Mouse (Mus musculus): ENCODE data around the gene Ano2. TPM values are rescaled to one million over a fixed set of nuclear protein-coding genes. Genes with fewer than 3 reads are reported as not detected.

Gene Ano2
- polyA plus RNA-seq, 1 experiment from 2014 or later, result 0.70 TPM

- no peaks in the 10 kb centered on the region for H3K9me3 ChIP-seq (ENCODE audit: control insufficient read depth, low read length)
- no peak overlapping the region for H3K4me2 ChIP-seq (replicated peaks)
- H3K9ac ChIP-seq, result no peak overlapping the region
- no peaks in the 10 kb centered on the region for H3K4me1 ChIP-seq (replicated peaks; ENCODE audit: control insufficient read depth, insufficient read depth, low read length)
- no peaks in the 10 kb centered on the region for H3K36me3 ChIP-seq (replicated peaks; ENCODE audit: control insufficient read depth, insufficient read depth)
- WGBS, result 3% methylated on average over 4 of the region's 4 CpGs
- H3K27ac ChIP-seq, result no peak overlapping the region
- DNase-seq (ENCODE audit: low spot score) (no peak), ATAC-seq (ENCODE audit: low FRiP score) (no peak)
- no peak overlapping the region for H3K4me3 ChIP-seq (replicated peaks; ENCODE audit: low read length)
- no peaks in the 10 kb centered on the region for H3K27me3 ChIP-seq (ENCODE audit: control insufficient read depth, insufficient read depth, low read length)
Observed at GRCm38 (mm10) chr6:126003002-126003742, 313.0 kb downstream of the Ano2 start.

- DNase-seq (ENCODE audit: low spot score), result no peak
- Histone ChIP-seq H3K9me3 (ENCODE audit: control insufficient read depth, low read length) (no peaks in the 10 kb centered on the region), H3K4me3 (replicated peaks; ENCODE audit: low read length) (no peak overlapping the region), H3K27me3 (ENCODE audit: control insufficient read depth, insufficient read depth, low read length) (no peaks in the 10 kb centered on the region), H3K9ac (no peak overlapping the region), H3K36me3 (replicated peaks; ENCODE audit: control insufficient read depth, insufficient read depth) (no peaks in the 10 kb centered on the region), H3K4me2 (replicated peaks) (no peak overlapping the region), H3K27ac (no peak overlapping the region), H3K4me1 (replicated peaks; ENCODE audit: control insufficient read depth, insufficient read depth, low read length) (no peaks in the 10 kb centered on the region)
- ATAC-seq (ENCODE audit: low FRiP score), result no peak
- 87% methylated on average over 6 of the region's 6 CpGs for WGBS
Observed at GRCm38 (mm10) chr6:126006647-126007046, 316.4 kb downstream of the Ano2 start.

DNA sequence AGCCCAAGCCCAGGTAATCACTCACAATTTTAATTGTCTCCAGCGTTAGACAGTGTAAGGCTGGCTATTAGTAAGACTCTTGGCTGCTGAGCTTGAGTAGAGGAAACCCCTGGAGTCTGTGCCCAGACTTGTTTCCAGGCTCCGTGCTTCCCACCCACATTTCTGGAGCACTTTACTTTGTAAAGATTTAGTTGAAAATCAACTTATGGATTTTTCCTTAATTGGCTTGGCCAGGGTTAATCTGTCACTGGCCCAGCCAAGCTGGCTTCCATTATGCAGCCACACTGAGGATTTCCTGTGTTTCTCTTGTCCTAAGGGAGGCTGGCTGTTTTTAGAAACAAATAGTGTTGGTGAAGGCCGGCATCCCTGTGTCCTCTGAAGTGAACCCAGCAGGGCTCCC, 318.9 kb downstream of the Ano2 start:
- no peak for ATAC-seq (ENCODE audit: low FRiP score)
- WGBS, result 43% methylated on average over 3 of the region's 3 CpGs
- no peaks in the 10 kb centered on the region for H3K27me3 ChIP-seq (ENCODE audit: control insufficient read depth, insufficient read depth, low read length)

GRCm38 (mm10) chr6:126016991-126017390, 326.8 kb downstream of the Ano2 start:
- Histone ChIP-seq H3K4me2 (replicated peaks) (no peak overlapping the region), H3K4me1 (replicated peaks; ENCODE audit: control insufficient read depth, insufficient read depth, low read length) (no peaks in the 10 kb centered on the region), H3K27me3 (ENCODE audit: control insufficient read depth, insufficient read depth, low read length) (no peaks in the 10 kb centered on the region), H3K9me3 (ENCODE audit: control insufficient read depth, low read length) (no peaks in the 10 kb centered on the region), H3K4me3 (replicated peaks; ENCODE audit: low read length) (no peak overlapping the region), H3K36me3 (replicated peaks; ENCODE audit: control insufficient read depth, insufficient read depth) (no peaks in the 10 kb centered on the region), H3K27ac (no peak overlapping the region), H3K9ac (no peak overlapping the region)
- DNase-seq (ENCODE audit: low spot score) (no peak), ATAC-seq (ENCODE audit: low FRiP score) (no peak)
- WGBS, result 91% methylated on average over 2 of the region's 2 CpGs

More for the DNA sequence above, 318.9 kb downstream of the Ano2 start:
- no peaks in the 10 kb centered on the region for H3K4me1 ChIP-seq (replicated peaks; ENCODE audit: control insufficient read depth, insufficient read depth, low read length)
- H3K36me3 ChIP-seq (replicated peaks; ENCODE audit: control insufficient read depth, insufficient read depth), result no peaks in the 10 kb centered on the region
- H3K27ac ChIP-seq, result no peak overlapping the region
- DNase-seq (ENCODE audit: low spot score), result no peak
- H3K4me3 ChIP-seq (replicated peaks; ENCODE audit: low read length), result no peak overlapping the region
- no peak overlapping the region for H3K4me2 ChIP-seq (replicated peaks)
- H3K9me3 ChIP-seq (ENCODE audit: control insufficient read depth, low read length), result no peaks in the 10 kb centered on the region
- H3K9ac ChIP-seq, result no peak overlapping the region

DNA sequence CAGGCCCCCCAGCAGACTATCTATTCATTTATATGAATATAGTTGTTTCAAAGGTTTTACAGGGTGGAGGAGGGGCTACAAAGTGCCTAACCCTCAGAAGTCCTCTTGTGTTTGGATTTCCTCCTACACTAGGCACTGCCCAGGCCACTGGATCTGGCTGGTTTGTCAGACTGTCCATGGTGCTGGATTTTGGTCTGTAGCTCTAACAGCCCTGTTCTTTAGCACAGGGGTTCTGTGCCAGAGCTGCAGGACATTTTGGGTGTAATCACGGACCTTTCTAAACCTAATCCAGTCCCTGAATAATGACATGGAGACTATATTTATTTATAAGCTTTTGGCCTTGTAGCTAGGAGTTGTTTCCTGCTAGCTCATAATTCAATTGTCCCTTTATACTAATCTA, 328.2 kb downstream of the Ano2 start:
- no peak overlapping the region for H3K4me3 ChIP-seq (replicated peaks; ENCODE audit: low read length)
- no peak overlapping the region for H3K4me2 ChIP-seq (replicated peaks)
- ATAC-seq (ENCODE audit: low FRiP score), result no peak
- H3K36me3 ChIP-seq (replicated peaks; ENCODE audit: control insufficient read depth, insufficient read depth), result no peaks in the 10 kb centered on the region
- no peak overlapping the region for H3K9ac ChIP-seq
- no peaks in the 10 kb centered on the region for H3K9me3 ChIP-seq (ENCODE audit: control insufficient read depth, low read length)
- H3K27ac ChIP-seq, result no peak overlapping the region
- 77% methylated on average over 1 of the region's 1 CpGs for WGBS
- H3K4me1 ChIP-seq (replicated peaks; ENCODE audit: control insufficient read depth, insufficient read depth, low read length), result no peaks in the 10 kb centered on the region
- no peak for DNase-seq (ENCODE audit: low spot score)
- no peaks in the 10 kb centered on the region for H3K27me3 ChIP-seq (ENCODE audit: control insufficient read depth, insufficient read depth, low read length)

- H3K4me1 ChIP-seq (replicated peaks; ENCODE audit: control insufficient read depth, insufficient read depth, low read length), result no peaks in the 10 kb centered on the region
- no peak overlapping the region for H3K27ac ChIP-seq
- no peaks in the 10 kb centered on the region for H3K9me3 ChIP-seq (ENCODE audit: control insufficient read depth, low read length)
- H3K36me3 ChIP-seq (replicated peaks; ENCODE audit: control insufficient read depth, insufficient read depth), result no peaks in the 10 kb centered on the region
- H3K27me3 ChIP-seq (ENCODE audit: control insufficient read depth, insufficient read depth, low read length), result no peaks in the 10 kb centered on the region
- no peak for ATAC-seq (ENCODE audit: low FRiP score)
- H3K4me3 ChIP-seq (replicated peaks; ENCODE audit: low read length), result no peak overlapping the region
- no peak for DNase-seq (ENCODE audit: low spot score)
- H3K4me2 ChIP-seq (replicated peaks), result no peak overlapping the region
- H3K9ac ChIP-seq, result no peak overlapping the region
- 74% methylated on average over 8 of the region's 8 CpGs for WGBS
Observed at GRCm38 (mm10) chr6:126033693-126034402, 343.6 kb downstream of the Ano2 start.

GRCm38 (mm10) chr6:126034403-126034724, 344.1 kb downstream of the Ano2 start:
- ATAC-seq (ENCODE audit: low FRiP score) (peak; percentile 76; the same call in 1 of the 2 replicates), DNase-seq (ENCODE audit: low spot score) (no peak)
- H3K9me3 ChIP-seq (ENCODE audit: control insufficient read depth, low read length), result no peaks in the 10 kb centered on the region
- no peak overlapping the region for H3K9ac ChIP-seq
- H3K4me2 ChIP-seq (replicated peaks), result 0 out of 2 replicates have a peak overlapping the region, but pooled peaks have one; percentile 4
- no peaks in the 10 kb centered on the region for H3K27me3 ChIP-seq (ENCODE audit: control insufficient read depth, insufficient read depth, low read length)
- 25% methylated on average over 2 of the region's 2 CpGs for WGBS
- H3K4me3 ChIP-seq (replicated peaks; ENCODE audit: low read length), result no peak overlapping the region
- no peaks in the 10 kb centered on the region for H3K36me3 ChIP-seq (replicated peaks; ENCODE audit: control insufficient read depth, insufficient read depth)
- H3K27ac ChIP-seq, result 0 out of 2 replicates have a peak overlapping the region, but pooled peaks have one; percentile 32
- H3K4me1 ChIP-seq (replicated peaks; ENCODE audit: control insufficient read depth, insufficient read depth, low read length), result no peaks in the 10 kb centered on the region

DNA sequence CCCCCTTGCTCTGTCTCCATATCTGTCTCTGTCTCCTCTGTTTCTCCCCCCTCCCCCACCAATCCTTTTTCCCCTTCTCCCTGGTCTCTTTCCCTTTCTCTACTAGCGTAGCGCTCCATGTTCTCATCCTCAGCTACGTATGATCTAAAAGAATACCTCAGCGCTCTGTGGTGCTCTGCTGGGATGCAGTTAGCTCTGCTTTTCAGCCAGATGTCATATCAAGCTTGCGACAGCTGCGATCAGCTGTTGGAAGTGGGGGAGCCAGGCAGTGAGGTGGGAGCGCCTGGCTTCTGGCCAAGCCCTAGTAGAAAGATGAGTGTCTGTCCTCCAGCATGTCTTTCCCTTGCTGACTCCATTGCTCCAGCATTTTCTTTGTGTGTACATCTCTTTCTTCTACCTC, 344.5 kb downstream of the Ano2 start:
- DNase-seq (ENCODE audit: low spot score) (peak; percentile 46), ATAC-seq (ENCODE audit: low FRiP score) (peak; percentile 73; the same call in 1 of the 2 replicates)
- H3K4me3 ChIP-seq (replicated peaks; ENCODE audit: low read length), result no peak overlapping the region
- no peaks in the 10 kb centered on the region for H3K36me3 ChIP-seq (replicated peaks; ENCODE audit: control insufficient read depth, insufficient read depth)
- no peaks in the 10 kb centered on the region for H3K4me1 ChIP-seq (replicated peaks; ENCODE audit: control insufficient read depth, insufficient read depth, low read length)
- 60% methylated on average over 7 of the region's 7 CpGs for WGBS
- H3K4me2 ChIP-seq (replicated peaks), result 0 out of 2 replicates have a peak overlapping the region, but pooled peaks have one; percentile 4
- no peaks in the 10 kb centered on the region for H3K27me3 ChIP-seq (ENCODE audit: control insufficient read depth, insufficient read depth, low read length)
- H3K9me3 ChIP-seq (ENCODE audit: control insufficient read depth, low read length), result no peaks in the 10 kb centered on the region
- no peak overlapping the region for H3K9ac ChIP-seq
- 0 out of 2 replicates have a peak overlapping the region, but pooled peaks have one; percentile 32 for H3K27ac ChIP-seq

- Histone ChIP-seq H3K9ac (no peak overlapping the region), H3K27me3 (ENCODE audit: control insufficient read depth, insufficient read depth, low read length) (no peaks in the 10 kb centered on the region)
- WGBS, result 88% methylated on average over 2 of the region's 2 CpGs
Observed at GRCm38 (mm10) chr6:126035621-126036020, 345.4 kb downstream of the Ano2 start.

More at GRCm38 (mm10) chr6:126035621-126036020, 345.4 kb downstream of the Ano2 start:
- no peaks in the 10 kb centered on the region for H3K36me3 ChIP-seq (replicated peaks; ENCODE audit: control insufficient read depth, insufficient read depth)
- no peak overlapping the region for H3K4me3 ChIP-seq (replicated peaks; ENCODE audit: low read length)
- H3K4me2 ChIP-seq (replicated peaks), result no peak overlapping the region
- no peak overlapping the region for H3K27ac ChIP-seq
- ATAC-seq (ENCODE audit: low FRiP score) (no peak), DNase-seq (ENCODE audit: low spot score) (no peak)
- no peaks in the 10 kb centered on the region for H3K9me3 ChIP-seq (ENCODE audit: control insufficient read depth, low read length)
- H3K4me1 ChIP-seq (replicated peaks; ENCODE audit: control insufficient read depth, insufficient read depth, low read length), result no peaks in the 10 kb centered on the region

All from hindbrain, embryonic 14.5 days (tissue).